Mouse (Mus musculus): ENCODE results near the gene Lmx1a.

Lmx1a gene

GRCm38 (mm10) chr1:167788684-167789413 lies 99.8 kb downstream of the Lmx1a start:
- no peak for DNase-seq (ENCODE audit: low spot score)

GRCm38 (mm10) chr1:167789448-167789847 lies 100.4 kb downstream of the Lmx1a start:
- DNase-seq (ENCODE audit: low spot score) = no peak

- peak; percentile 16 for DNase-seq (ENCODE audit: low spot score)
Measured at GRCm38 (mm10) chr1:167790688-167791087, 101.7 kb downstream of the Lmx1a start.

GRCm38 (mm10) chr1:167791221-167791620 lies 102.2 kb downstream of the Lmx1a start:
- no peak for DNase-seq (ENCODE audit: low spot score)

GRCm38 (mm10) chr1:167801923-167802322 lies 112.9 kb downstream of the Lmx1a start:
- DNase-seq (ENCODE audit: low spot score) = no peak

GRCm38 (mm10) chr1:167802510-167803271 lies 113.7 kb downstream of the Lmx1a start:
- DNase-seq (ENCODE audit: low spot score) = peak; percentile 29

- DNase-seq (ENCODE audit: low spot score) = no peak
Measured at GRCm38 (mm10) chr1:167803351-167803981, 114.4 kb downstream of the Lmx1a start.

GRCm38 (mm10) chr1:167804836-167805235 lies 115.8 kb downstream of the Lmx1a start:
- no peak for DNase-seq (ENCODE audit: low spot score)

- no peak for DNase-seq (ENCODE audit: low spot score)
Measured at GRCm38 (mm10) chr1:167811141-167811540, 122.1 kb downstream of the Lmx1a start.

- DNase-seq (ENCODE audit: low spot score) = no peak
Measured at GRCm38 (mm10) chr1:167815166-167815565, 126.1 kb downstream of the Lmx1a start.

GRCm38 (mm10) chr1:167817028-167817427 lies 128.0 kb downstream of the Lmx1a start:
- DNase-seq (ENCODE audit: low spot score) = no peak

GRCm38 (mm10) chr1:167817616-167818015 lies 128.6 kb downstream of the Lmx1a start:
- DNase-seq (ENCODE audit: low spot score) = no peak

- DNase-seq (ENCODE audit: low spot score) = no peak
Measured at GRCm38 (mm10) chr1:167820031-167820430, 131.0 kb downstream of the Lmx1a start.

GRCm38 (mm10) chr1:167821125-167821524 lies 132.1 kb downstream of the Lmx1a start:
- DNase-seq (ENCODE audit: low spot score) = no peak

- DNase-seq (ENCODE audit: low spot score) = no peak
Measured at GRCm38 (mm10) chr1:167830291-167830690, 141.3 kb downstream of the Lmx1a start.

- DNase-seq (ENCODE audit: low spot score) = no peak
Measured at GRCm38 (mm10) chr1:167831601-167832000, 142.6 kb downstream of the Lmx1a start.

- no peak for DNase-seq (ENCODE audit: low spot score)
Measured at GRCm38 (mm10) chr1:167854801-167855200, 165.8 kb downstream of the Lmx1a start.

GRCm38 (mm10) chr1:167872028-167872427 lies 183.0 kb downstream of the Lmx1a start:
- no peak for DNase-seq (ENCODE audit: low spot score)

- DNase-seq (ENCODE audit: low spot score) = no peak
Measured at GRCm38 (mm10) chr1:167874099-167874498, 185.1 kb downstream of the Lmx1a start.

GRCm38 (mm10) chr1:167877931-167878330 lies 188.9 kb downstream of the Lmx1a start:
- no peak for DNase-seq (ENCODE audit: low spot score)

- DNase-seq (ENCODE audit: low spot score) = no peak
Measured at GRCm38 (mm10) chr1:167878354-167878753, 189.3 kb downstream of the Lmx1a start.

- no peak for DNase-seq (ENCODE audit: low spot score)
Measured at GRCm38 (mm10) chr1:167885776-167886175, 196.7 kb downstream of the Lmx1a start.

- no peak for DNase-seq (ENCODE audit: low spot score)
Measured at GRCm38 (mm10) chr1:167888120-167888519, 199.1 kb downstream of the Lmx1a start.
